Mouse (Mus musculus): Measurements from ENCODE around the gene Nol6. TPM values are rescaled to one million over a fixed set of nuclear protein-coding genes. Genes with fewer than 3 reads are reported as not detected.

Gene Nol6
- polyA plus RNA-seq, 1 experiment from 2014 or later: 24.9 TPM

- DNase-seq (ENCODE audit: low spot score) (no peak), ATAC-seq (ENCODE audit: low read depth) (no peak)
- Histone ChIP-seq H3K27me3 (replicated peaks; ENCODE audit: control insufficient read depth, insufficient read depth, low read length) (no peaks in the 10 kb centered on the region), H3K27ac (replicated peaks; ENCODE audit: low read depth, low read length) (peak overlapping the region; percentile 28; the same call in 1 of the 2 replicates), H3K4me2 (ENCODE audit: low read depth, low read length) (no peak overlapping the region), H3K9me3 (ENCODE audit: control insufficient read depth, low read length) (no peaks in the 10 kb centered on the region), H3K4me1 (ENCODE audit: control insufficient read depth, insufficient read depth, low read length) (peaks cover 6% of the 10 kb centered on the region; the same call in 1 of the 2 replicates), H3K4me3 (ENCODE audit: low read depth, low read length) (no peak overlapping the region), H3K9ac (ENCODE audit: low read depth, low read length) (no peak overlapping the region), H3K36me3 (ENCODE audit: control insufficient read depth, insufficient read depth, low read length) (no peaks in the 10 kb centered on the region)
- WGBS: 82% methylated on average over 4 of the region's 4 CpGs
These were observed 59.1 kb downstream of the Nol6 start for GRCm38 (mm10) chr4:41065196-41065595.

Other genes starting within 250 kb of the Nol6 start
- 0.84 TPM in 1 of 2 replicates, not detected in the other for gene Spink4, start 204.4 kb downstream of the Nol6 start, polyA plus RNA-seq (2014; fragmentation: Nextera tagmentation; extraction: Ambion mirVana)
- gene Bag1, start 176.2 kb downstream of the Nol6 start, polyA plus RNA-seq (2014; fragmentation: Nextera tagmentation; extraction: Ambion mirVana): 232 and 240 TPM in 2 replicates
- 103 TPM in 2 replicates for gene Chmp5, start 176.0 kb downstream of the Nol6 start, polyA plus RNA-seq (2014; fragmentation: Nextera tagmentation; extraction: Ambion mirVana)
- gene Nfx1, start 153.5 kb downstream of the Nol6 start, polyA plus RNA-seq (2014; fragmentation: Nextera tagmentation; extraction: Ambion mirVana): 78.4 and 85.0 TPM in 2 replicates
- gene Aqp7, start 76.3 kb downstream of the Nol6 start, polyA plus RNA-seq (2014; fragmentation: Nextera tagmentation; extraction: Ambion mirVana): 0.18 and 0.74 TPM in 2 replicates
- gene Aqp3, start 26.3 kb downstream of the Nol6 start, polyA plus RNA-seq (2014; fragmentation: Nextera tagmentation; extraction: Ambion mirVana): 18.4 and 20.4 TPM in 2 replicates
- gene Ube2r2, start 11.3 kb upstream of the Nol6 start, polyA plus RNA-seq (2014; fragmentation: Nextera tagmentation; extraction: Ambion mirVana): 83.7 and 90.7 TPM in 2 replicates
- gene Ubap2, start 150.7 kb upstream of the Nol6 start, polyA plus RNA-seq (2014; fragmentation: Nextera tagmentation; extraction: Ambion mirVana): 62.4 and 62.7 TPM in 2 replicates
- gene Dcaf12, start 190.4 kb upstream of the Nol6 start, polyA plus RNA-seq (2014; fragmentation: Nextera tagmentation; extraction: Ambion mirVana): 50.8 and 51.7 TPM in 2 replicates
- gene Ubap1, start 224.5 kb upstream of the Nol6 start, polyA plus RNA-seq (2014; fragmentation: Nextera tagmentation; extraction: Ambion mirVana): 44.8 and 46.6 TPM in 2 replicates

Data from embryonic facial prominence, embryonic 14.5 days (tissue).